Comparison of ENCODE assay signal across 15 mouse cellular contexts in genomic region chr16:87443245-87443644, GRCm38 (mm10).
"Had no signal": no experiment of that assay in that cellular context is flagged by ENCODE, and none has a peak within 500 bp of the region (broad histone marks: within the 10 kb centered on the region; RNA-seq: fewer than 3 reads in every experiment).

No protein-coding gene starts in this region.

- ATAC-seq: hindbrain, postnatal 0 days; liver, postnatal 0 days; midbrain, embryonic 13.5 days had no signal

- H3K4me3 ChIP-seq: limb, embryonic 12.5 days; liver, embryonic 13.5 days; midbrain, embryonic 13.5 days; neural tube, embryonic 15.5 days had no signal

- H3K27me3 ChIP-seq: limb, embryonic 12.5 days; liver, embryonic 13.5 days; midbrain, embryonic 13.5 days had no signal

- H3K27ac ChIP-seq: hindbrain, postnatal 0 days; limb, embryonic 12.5 days; liver, embryonic 13.5 days; midbrain, embryonic 13.5 days; neural tube, embryonic 15.5 days had no signal

- H3K36me3 ChIP-seq: limb, embryonic 12.5 days; liver, embryonic 13.5 days; midbrain, embryonic 13.5 days; neural tube, embryonic 15.5 days had no signal

- DNase-seq: kidney, adult 11 months; kidney, postnatal 10 days; kidney, postnatal 4 days; layer of hippocampus, postnatal 36 days; liver; liver, embryonic 13.5 days; liver, postnatal 0 days; right cerebral cortex, adult 18-20 months; right cerebral cortex, postnatal 25 days; thymus, adult 18-20 months; thymus, postnatal 14 days had no signal

- H3K9me3 ChIP-seq: limb, embryonic 12.5 days; liver, embryonic 13.5 days; midbrain, embryonic 13.5 days; neural tube, embryonic 15.5 days had no signal

- H3K4me2 ChIP-seq: limb, embryonic 12.5 days; liver, embryonic 13.5 days; midbrain, embryonic 13.5 days; neural tube, embryonic 15.5 days had no signal

- H3K9ac ChIP-seq: limb, embryonic 12.5 days; liver, embryonic 13.5 days; liver, postnatal 0 days; midbrain, embryonic 13.5 days; neural tube, embryonic 15.5 days had no signal
